13 mouse cellular contexts compared by ENCODE assay signal in the genomic region with DNA sequence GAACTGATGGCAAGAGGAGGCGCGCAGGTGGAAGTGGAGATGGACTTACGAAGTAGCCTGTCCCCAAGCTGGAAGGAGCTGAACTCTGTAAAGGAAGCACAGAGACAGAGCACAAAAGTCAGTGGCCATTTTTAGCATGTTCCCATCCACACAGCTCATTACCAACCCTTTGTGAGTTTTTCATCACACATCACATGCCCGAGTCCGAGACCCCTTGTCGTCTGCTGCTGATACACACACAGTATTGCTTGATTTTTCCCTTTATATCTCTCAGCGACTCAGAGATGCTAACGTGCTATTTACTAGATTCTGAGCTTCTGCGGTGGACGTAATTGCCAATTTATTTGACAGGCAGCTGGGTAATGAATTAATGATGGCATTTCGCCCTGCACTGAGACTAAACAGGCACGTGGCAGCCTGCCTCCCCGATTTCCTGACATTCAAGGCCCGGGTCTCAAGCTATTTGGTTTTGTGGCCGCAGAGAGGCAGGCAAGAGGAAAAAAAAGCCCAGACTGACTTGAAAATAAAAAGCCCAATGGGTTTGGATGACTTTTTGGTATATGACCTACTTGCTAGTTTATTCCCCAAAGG.
DNase-seq lines count a peak whose midpoint lies in the region; ATAC-seq lines count a peak whose summit lies in the region.
"Had no signal": no experiment of that assay in that cellular context is flagged by ENCODE, and none has a peak within 500 bp of the region (broad histone marks: within the 10 kb centered on the region; RNA-seq: fewer than 3 reads in every experiment).

No protein-coding gene starts in this region.

- H3K9me3 ChIP-seq in midbrain, embryonic 14.5 days (ENCODE audit: control insufficient read depth, low read length): no peaks in the 10 kb centered on the region
- H3K9me3 ChIP-seq: limb, embryonic 12.5 days; stomach, embryonic 15.5 days had no signal

- H3K36me3 ChIP-seq in midbrain, embryonic 14.5 days (ENCODE audit: control insufficient read depth, insufficient read depth, low read length): no peaks in the 10 kb centered on the region
- H3K36me3 ChIP-seq: heart, embryonic 12.5 days; limb, embryonic 12.5 days; stomach, embryonic 15.5 days had no signal

- peak overlapping the region; percentile 18; the same call in 1 of the 2 replicates for H3K4me2 ChIP-seq in midbrain, embryonic 14.5 days (ENCODE audit: low read length)
- H3K4me2 ChIP-seq: heart, embryonic 12.5 days; limb, embryonic 12.5 days; stomach, embryonic 15.5 days had no signal

- no peak overlapping the region for H3K9ac ChIP-seq in midbrain, embryonic 14.5 days (replicated peaks; ENCODE audit: low read length)
- H3K9ac ChIP-seq: heart, embryonic 12.5 days; limb, embryonic 12.5 days; stomach, embryonic 15.5 days had no signal

- H3K4me1 ChIP-seq in midbrain, embryonic 14.5 days (ENCODE audit: control insufficient read depth, insufficient read depth, low read length): peaks cover 13% of the 10 kb centered on the region; the same call in 1 of the 2 replicates
- H3K4me1 ChIP-seq: stomach, embryonic 15.5 days had no signal

- ATAC-seq in midbrain, embryonic 14.5 days (ENCODE audit: low FRiP score, low TSS enrichment): no peak
- no peak for ATAC-seq in erythroid progenitor cell, adult 5-6 weeks (replicated peaks; ENCODE audit: low FRiP score, poor library complexity, severe bottlenecking)
- ATAC-seq: activated CD4-positive, CD25-positive, alpha-beta regulatory T cell, adult 4 months had no signal

- no peak overlapping the region for H3K4me3 ChIP-seq in midbrain, embryonic 14.5 days (replicated peaks; ENCODE audit: low read depth, low read length)
- H3K4me3 ChIP-seq: heart, embryonic 12.5 days; limb, embryonic 12.5 days; stomach, embryonic 15.5 days had no signal

- peak; percentile 13 for DNase-seq in adrenal gland, postnatal 10 days
- DNase-seq in adrenal gland, adult 18-20 months (ENCODE audit: low spot score in 2 of 2): no peak
- peak; percentile 19 to 55 for DNase-seq in layer of hippocampus, postnatal 14 days (ENCODE audit: low spot score in 2 of 2)
- DNase-seq in layer of hippocampus, adult 9-10 months (ENCODE audit: low spot score): no peak
- peak; percentile 82 for DNase-seq in fibroblast of lung, adult 2 months (ENCODE audit: low read depth)
- DNase-seq in midbrain, embryonic 14.5 days: peak; percentile 79
- DNase-seq in thymus, adult 18-20 months: no peak
- DNase-seq: kidney, postnatal 36 days had no signal

- peak overlapping the region; percentile 69 for H3K27ac ChIP-seq in midbrain, embryonic 14.5 days (replicated peaks; ENCODE audit: low read depth, low read length)
- H3K27ac ChIP-seq: limb, embryonic 12.5 days; stomach, embryonic 15.5 days had no signal

- H3K27me3 ChIP-seq in midbrain, embryonic 14.5 days (ENCODE audit: control insufficient read depth, insufficient read depth, low read length): no peaks in the 10 kb centered on the region
- H3K27me3 ChIP-seq: heart, embryonic 12.5 days; limb, embryonic 12.5 days; stomach, embryonic 15.5 days had no signal

- 45% methylated on average over 15 of the region's 15 CpGs for WGBS in midbrain, embryonic 14.5 days

Comparison
In these comparisons a context has a peak if more than half of its experiments do, and no peak if none do; other contexts are left out.
1. DNase-seq: peak in adrenal gland, postnatal 10 days (single experiment), layer of hippocampus, postnatal 14 days (2 of 2), fibroblast of lung, adult 2 months (single experiment) and midbrain, embryonic 14.5 days (single experiment); none in adrenal gland, adult 18-20 months (0 of 2), layer of hippocampus, adult 9-10 months (single experiment) and thymus, adult 18-20 months (0 of 2).